Mouse (Mus musculus): Measurements from ENCODE around the gene S100a13. TPM values are rescaled to one million over a fixed set of nuclear protein-coding genes. Genes with fewer than 3 reads are reported as not detected.

Gene S100a13
- polyA plus RNA-seq, 1 experiment from 2014 or later: 39.8 TPM

GRCm38 (mm10) chr3:90509747-90510123, 4.5 kb upstream of the S100a13 start:
- no peaks in the 10 kb centered on the region for H3K9me3 ChIP-seq (replicated peaks)
- peak overlapping the region; percentile 79 for H3K27ac ChIP-seq
- H3K27me3 ChIP-seq: no peaks in the 10 kb centered on the region
- ATAC-seq (replicated peaks; ENCODE audit: low FRiP score): no peak
- H3K4me3 ChIP-seq (replicated peaks): peak overlapping the region; percentile 95
- no peak overlapping the region for H3K9ac ChIP-seq
- H3K4me1 ChIP-seq: peaks cover 31% of the 10 kb centered on the region
- H3K4me2 ChIP-seq: peak overlapping the region; percentile 62
- H3K36me3 ChIP-seq: peaks cover 35% of the 10 kb centered on the region
- WGBS: 26% methylated on average over 2 of the region's 2 CpGs

- no peak overlapping the region for H3K4me3 ChIP-seq (replicated peaks)
- peaks cover 10% of the 10 kb centered on the region for H3K36me3 ChIP-seq
- H3K4me1 ChIP-seq: peaks cover 38% of the 10 kb centered on the region
- no peaks in the 10 kb centered on the region for H3K9me3 ChIP-seq (replicated peaks)
- WGBS: 83% methylated on average over 5 of the region's 5 CpGs
- no peaks in the 10 kb centered on the region for H3K27me3 ChIP-seq
- no peak for ATAC-seq (replicated peaks; ENCODE audit: low FRiP score)
- no peak overlapping the region for H3K27ac ChIP-seq
- no peak overlapping the region for H3K9ac ChIP-seq
- H3K4me2 ChIP-seq: no peak overlapping the region
Measured at GRCm38 (mm10) chr3:90512276-90512675, 2.0 kb upstream of the S100a13 start.

GRCm38 (mm10) chr3:90512948-90513642, 1.1 kb upstream of the S100a13 start:
- H3K27ac ChIP-seq: peak overlapping the region; percentile 74; the same call in 1 of the 2 replicates
- peaks cover 30% of the 10 kb centered on the region for H3K4me1 ChIP-seq
- no peak for ATAC-seq (replicated peaks; ENCODE audit: low FRiP score)
- H3K4me2 ChIP-seq: peak overlapping the region; percentile 80
- no peaks in the 10 kb centered on the region for H3K27me3 ChIP-seq
- H3K9me3 ChIP-seq (replicated peaks): no peaks in the 10 kb centered on the region
- peaks cover 6% of the 10 kb centered on the region for H3K36me3 ChIP-seq
- no peak overlapping the region; the same call in 1 of the 2 replicates for H3K9ac ChIP-seq
- 70% methylated on average over 9 of the region's 9 CpGs for WGBS
- H3K4me3 ChIP-seq (replicated peaks): peak overlapping the region; percentile 45

- peak overlapping the region; percentile 37 for H3K9ac ChIP-seq
- peaks cover 26% of the 10 kb centered on the region for H3K4me1 ChIP-seq
- WGBS: 0% methylated on average over 10 of the region's 10 CpGs
- H3K9me3 ChIP-seq (replicated peaks): no peaks in the 10 kb centered on the region
- H3K4me2 ChIP-seq: peak overlapping the region; percentile 80
- no peaks in the 10 kb centered on the region for H3K27me3 ChIP-seq
- H3K27ac ChIP-seq: peak overlapping the region; percentile 74
- H3K4me3 ChIP-seq (replicated peaks): peak overlapping the region; percentile 45
- ATAC-seq (replicated peaks; ENCODE audit: low FRiP score): peak; percentile 87
- peaks cover 6% of the 10 kb centered on the region for H3K36me3 ChIP-seq
Measured at GRCm38 (mm10) chr3:90514691-90515090, 456 bp downstream of the S100a13 start.

- ATAC-seq (replicated peaks; ENCODE audit: low FRiP score): peak; percentile 32
- Histone ChIP-seq H3K4me3 (replicated peaks) (peak overlapping the region; percentile 45), H3K27me3 (no peaks in the 10 kb centered on the region), H3K9ac (peak overlapping the region; percentile 37), H3K4me1 (peaks cover 24% of the 10 kb centered on the region), H3K27ac (peak overlapping the region; percentile 74; the same call in 1 of the 2 replicates), H3K4me2 (peak overlapping the region; percentile 80), H3K36me3 (peaks cover 6% of the 10 kb centered on the region), H3K9me3 (replicated peaks) (no peaks in the 10 kb centered on the region)
- 42% methylated on average over 1 of the region's 1 CpGs for WGBS
Measured at GRCm38 (mm10) chr3:90515242-90515641, 1.0 kb downstream of the S100a13 start.

GRCm38 (mm10) chr3:90515789-90516188, 1.6 kb downstream of the S100a13 start:
- Histone ChIP-seq H3K4me1 (peaks cover 24% of the 10 kb centered on the region), H3K27me3 (no peaks in the 10 kb centered on the region), H3K4me2 (peak overlapping the region; percentile 80; the same call in 1 of the 2 replicates), H3K36me3 (peaks cover 5% of the 10 kb centered on the region), H3K9ac (no peak overlapping the region), H3K9me3 (replicated peaks) (no peaks in the 10 kb centered on the region), H3K4me3 (replicated peaks) (no peak overlapping the region), H3K27ac (no peak overlapping the region)
- WGBS: 92% methylated on average over 4 of the region's 4 CpGs
- ATAC-seq (replicated peaks; ENCODE audit: low FRiP score): no peak

- ATAC-seq (replicated peaks; ENCODE audit: low FRiP score): no peak
- Histone ChIP-seq H3K27me3 (no peaks in the 10 kb centered on the region), H3K4me1 (peaks cover 24% of the 10 kb centered on the region), H3K9ac (no peak overlapping the region), H3K36me3 (no peaks in the 10 kb centered on the region), H3K4me2 (no peak overlapping the region), H3K27ac (no peak overlapping the region), H3K9me3 (replicated peaks) (no peaks in the 10 kb centered on the region), H3K4me3 (replicated peaks) (no peak overlapping the region)
- WGBS: 82% methylated on average over 4 of the region's 4 CpGs
Measured at GRCm38 (mm10) chr3:90517711-90518110, 3.5 kb downstream of the S100a13 start.

- 65% methylated on average over 4 of the region's 4 CpGs for WGBS
- H3K4me3 ChIP-seq (replicated peaks): no peak overlapping the region
- H3K4me2 ChIP-seq: no peak overlapping the region
- no peaks in the 10 kb centered on the region for H3K9me3 ChIP-seq (replicated peaks)
- H3K27ac ChIP-seq: no peak overlapping the region
- no peaks in the 10 kb centered on the region for H3K36me3 ChIP-seq
- H3K4me1 ChIP-seq: peaks cover 11% of the 10 kb centered on the region; the same call in 1 of the 2 replicates
- H3K27me3 ChIP-seq: no peaks in the 10 kb centered on the region
- no peak overlapping the region for H3K9ac ChIP-seq
- ATAC-seq (replicated peaks; ENCODE audit: low FRiP score): 0 out of 2 replicates have a peak, but pooled peaks have one; percentile 30
Measured at GRCm38 (mm10) chr3:90525421-90525820, 11.2 kb downstream of the S100a13 start.

GRCm38 (mm10) chr3:90526076-90526475, 11.8 kb downstream of the S100a13 start:
- Histone ChIP-seq H3K4me2 (no peak overlapping the region), H3K4me3 (replicated peaks) (no peak overlapping the region), H3K27me3 (no peaks in the 10 kb centered on the region), H3K9ac (no peak overlapping the region), H3K36me3 (no peaks in the 10 kb centered on the region), H3K27ac (0 out of 2 replicates have a peak overlapping the region, but pooled peaks have one; percentile 2), H3K9me3 (replicated peaks) (no peaks in the 10 kb centered on the region), H3K4me1 (peaks cover 11% of the 10 kb centered on the region; the same call in 1 of the 2 replicates)
- 66% methylated on average over 2 of the region's 2 CpGs for WGBS
- no peak for ATAC-seq (replicated peaks; ENCODE audit: low FRiP score)

GRCm38 (mm10) chr3:90526580-90526979, 12.3 kb downstream of the S100a13 start, which contains the start of gene S100a14:
Gene S100a14 (plus strand): TSS chr3:90526856.
- Histone ChIP-seq H3K9ac (no peak within 1 kb of the TSS), H3K36me3 (no peaks in the 10 kb centered on the region), H3K27me3 (no peaks in the 10 kb centered on the region), H3K4me2 (no peak within 1 kb of the TSS), H3K4me3 (replicated peaks) (no peak within 1 kb of the TSS), H3K4me1 (peaks cover 11% of the 10 kb centered on the region; the same call in 1 of the 2 replicates), H3K9me3 (replicated peaks) (no peaks in the 10 kb centered on the region), H3K27ac (0 out of 2 replicates have a peak within 1 kb of the TSS, but pooled peaks have one; percentile 2)
- 57% methylated on average over 5 of the region's 5 CpGs for WGBS
- ATAC-seq (replicated peaks; ENCODE audit: low FRiP score): peak; percentile 69; the same call in 1 of the 2 replicates

GRCm38 (mm10) chr3:90527291-90527873, 13.1 kb downstream of the S100a13 start:
- Histone ChIP-seq H3K4me2 (no peak overlapping the region), H3K4me3 (replicated peaks) (no peak overlapping the region)
- WGBS: 89% methylated on average over 7 of the region's 7 CpGs

GRCm38 (mm10) chr3:90531713-90532112, 17.5 kb downstream of the S100a13 start:
- no peak overlapping the region for H3K4me2 ChIP-seq
- no peaks in the 10 kb centered on the region for H3K36me3 ChIP-seq
- H3K27me3 ChIP-seq: no peaks in the 10 kb centered on the region
- H3K27ac ChIP-seq: no peak overlapping the region
- H3K9ac ChIP-seq: no peak overlapping the region
- no peaks in the 10 kb centered on the region for H3K9me3 ChIP-seq (replicated peaks)
- no peak overlapping the region for H3K4me3 ChIP-seq (replicated peaks)
- no peak for ATAC-seq (replicated peaks; ENCODE audit: low FRiP score)
- peaks cover 5% of the 10 kb centered on the region for H3K4me1 ChIP-seq
- 62% methylated on average over 5 of the region's 5 CpGs for WGBS

More at GRCm38 (mm10) chr3:90527291-90527873, 13.1 kb downstream of the S100a13 start:
- Histone ChIP-seq H3K9me3 (replicated peaks) (no peaks in the 10 kb centered on the region), H3K27ac (no peak overlapping the region), H3K36me3 (no peaks in the 10 kb centered on the region), H3K9ac (no peak overlapping the region), H3K27me3 (no peaks in the 10 kb centered on the region), H3K4me1 (peaks cover 11% of the 10 kb centered on the region; the same call in 1 of the 2 replicates)
- ATAC-seq (replicated peaks; ENCODE audit: low FRiP score): no peak

Measured in kidney, embryonic 15.5 days (tissue).